Mouse (Mus musculus) midbrain, embryonic 15.5 days (tissue): ENCODE results near the gene Ica1l. TPM values are rescaled to one million over a fixed set of nuclear protein-coding genes. Genes with fewer than 3 reads are reported as not detected.

Experiments
- ATAC-seq: fragments of 200-750 bp; cut with Nextera tagmentation; replicated peaks from 2 replicates; pipeline ENCODE4 v1.8.0; 2017; ENCODE audit warnings: moderate TSS enrichment
- H3K27ac ChIP-seq: fragments of 300-500 bp; sonication (generic); 2 replicates; pipeline ENCODE4 v1.5.1; 2015; ENCODE audit warnings: mild to moderate bottlenecking, inconsistent platforms
- H3K27me3 ChIP-seq: fragments of 300-500 bp; sonication (generic); replicated peaks from 2 replicates; pipeline ENCODE4 v1.6.1; 2015; ENCODE audit warnings: inconsistent platforms
- H3K36me3 ChIP-seq: fragments of 300-500 bp; sonication (generic); replicated peaks from 2 replicates; pipeline ENCODE4 v1.6.1; 2015; ENCODE audit warnings: inconsistent platforms
- H3K4me1 ChIP-seq: fragments of 300-500 bp; sonication (generic); 2 replicates; pipeline ENCODE4 v1.6.1; 2015; ENCODE audit warnings: inconsistent platforms
- H3K4me2 ChIP-seq: fragments of 300-500 bp; sonication (generic); 2 replicates; pipeline ENCODE4 v1.6.1; 2015; ENCODE audit warnings: inconsistent platforms, mild to moderate bottlenecking, moderate library complexity
- H3K4me3 ChIP-seq: fragments of 300-500 bp; sonication (generic); 2 replicates; pipeline ENCODE4 v1.5.1; 2015; ENCODE audit warnings: mild to moderate bottlenecking, inconsistent platforms
- H3K9ac ChIP-seq: fragments of 300-500 bp; sonication (generic); 2 replicates; pipeline ENCODE4 v1.6.1; 2015; ENCODE audit warnings: mild to moderate bottlenecking, inconsistent platforms
- H3K9me3 ChIP-seq: fragments of 300-500 bp; sonication (generic); 2 replicates; pipeline ENCODE4 v1.6.1; 2016; ENCODE audit warnings: inconsistent platforms
- WGBS: fragments of 180-500 bp; shearing (Covaris S2); methylation state at CpG from one replicate; pipeline ENCODE4 v1.1.7; 2015; ENCODE audit warnings: mixed read lengths; 5-methylcytosine and 5-hydroxymethylcytosine counted together
- polyA plus RNA-seq: library from polyadenylated mRNA; unstranded; fragments of >200 nt; fragmentation: Nextera tagmentation; extraction: Ambion mirVana; gene quantifications from 2 replicates; pipeline ENCODE4 v1.2.1, GENCODE M21; 2015

Ica1l gene
- polyA plus RNA-seq, 1 experiment from 2014 or later = 44.6 TPM

DNA sequence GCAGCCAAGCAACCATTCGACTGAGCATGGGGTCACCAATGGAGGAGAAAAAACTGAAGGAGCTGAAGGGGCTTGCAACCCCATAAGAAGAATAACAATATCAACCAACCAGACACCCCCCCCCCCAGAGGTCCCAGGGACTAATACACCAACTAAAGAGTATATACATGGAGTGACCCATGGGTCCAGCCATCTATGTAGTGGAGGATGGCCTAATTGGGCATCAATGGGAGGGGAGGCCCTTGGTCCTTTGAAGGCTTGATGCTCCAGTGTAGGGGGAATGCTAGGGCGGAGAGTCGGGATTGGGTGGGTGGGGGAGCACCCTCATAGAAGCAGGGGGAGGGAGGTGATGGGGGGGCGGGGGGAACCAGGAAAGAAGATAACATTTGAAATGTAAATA lies 95.5 kb downstream of the Ica1l start:
- Histone ChIP-seq H3K9me3 (no peaks in the 10 kb centered on the region), H3K4me2 (no peak overlapping the region), H3K4me3 (no peak overlapping the region), H3K36me3 (no peaks in the 10 kb centered on the region; the same call in 1 of the 2 replicates), H3K9ac (no peak overlapping the region), H3K27me3 (no peaks in the 10 kb centered on the region), H3K27ac (no peak overlapping the region), H3K4me1 (peaks cover 3% of the 10 kb centered on the region; the same call in 1 of the 2 replicates)
- WGBS = 98% methylated on average over 4 of the region's 4 CpGs
- ATAC-seq = 0 out of 2 replicates have a peak, but pooled peaks have one; percentile 52

DNA sequence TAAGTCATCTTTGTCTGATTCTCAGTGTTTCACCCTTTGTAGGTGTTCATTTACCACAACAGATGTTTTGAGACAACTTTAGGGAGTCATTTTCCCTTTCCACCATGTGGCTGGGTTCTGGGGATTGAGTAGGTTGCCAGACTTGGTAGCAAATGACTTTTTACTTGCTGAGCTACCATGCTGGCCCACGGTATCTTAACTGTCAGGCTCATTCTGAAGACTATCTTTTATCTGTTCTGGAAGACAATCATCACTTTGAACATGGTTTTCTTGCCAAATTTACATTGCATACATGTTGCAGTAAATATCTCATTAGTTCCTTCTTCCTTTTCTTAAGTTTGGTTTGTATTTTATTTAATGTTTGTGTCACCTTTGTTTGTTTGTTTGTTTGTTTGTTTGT lies 97.0 kb downstream of the Ica1l start:
- H3K4me1 ChIP-seq = peaks cover 3% of the 10 kb centered on the region; the same call in 1 of the 2 replicates
- H3K4me3 ChIP-seq = no peak overlapping the region
- H3K27me3 ChIP-seq = no peaks in the 10 kb centered on the region
- ATAC-seq = no peak
- WGBS = 87% methylated on average over 1 of the region's 1 CpGs
- no peaks in the 10 kb centered on the region for H3K9me3 ChIP-seq
- H3K4me2 ChIP-seq = no peak overlapping the region
- no peak overlapping the region for H3K27ac ChIP-seq
- no peak overlapping the region for H3K9ac ChIP-seq
- no peaks in the 10 kb centered on the region; the same call in 1 of the 2 replicates for H3K36me3 ChIP-seq

DNA sequence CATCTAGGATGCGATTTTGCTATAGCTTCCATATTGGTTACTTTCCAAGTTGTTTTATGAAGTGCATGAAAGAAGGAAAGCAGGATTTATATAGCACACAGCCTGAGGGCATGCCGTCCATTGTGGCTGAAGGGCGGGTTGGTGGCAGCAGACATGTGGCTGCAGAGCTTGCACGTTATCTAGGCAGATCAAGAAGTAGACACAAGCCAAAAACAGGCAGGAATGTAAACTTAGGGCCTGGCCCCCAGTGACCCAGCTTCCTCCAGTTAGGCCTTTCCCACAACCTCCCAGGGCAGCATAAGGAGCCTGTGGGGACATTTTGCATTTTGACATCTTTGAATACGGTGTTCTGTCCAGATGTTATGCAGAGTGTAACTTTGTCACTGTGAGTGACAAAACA lies 99.2 kb downstream of the Ica1l start:
- Histone ChIP-seq H3K36me3 (no peaks in the 10 kb centered on the region; the same call in 1 of the 2 replicates), H3K4me1 (peaks cover 3% of the 10 kb centered on the region; the same call in 1 of the 2 replicates), H3K4me3 (no peak overlapping the region), H3K27ac (no peak overlapping the region), H3K9me3 (no peaks in the 10 kb centered on the region), H3K4me2 (no peak overlapping the region), H3K27me3 (no peaks in the 10 kb centered on the region), H3K9ac (no peak overlapping the region)
- ATAC-seq = no peak
- 69% methylated on average over 5 of the region's 5 CpGs for WGBS

DNA sequence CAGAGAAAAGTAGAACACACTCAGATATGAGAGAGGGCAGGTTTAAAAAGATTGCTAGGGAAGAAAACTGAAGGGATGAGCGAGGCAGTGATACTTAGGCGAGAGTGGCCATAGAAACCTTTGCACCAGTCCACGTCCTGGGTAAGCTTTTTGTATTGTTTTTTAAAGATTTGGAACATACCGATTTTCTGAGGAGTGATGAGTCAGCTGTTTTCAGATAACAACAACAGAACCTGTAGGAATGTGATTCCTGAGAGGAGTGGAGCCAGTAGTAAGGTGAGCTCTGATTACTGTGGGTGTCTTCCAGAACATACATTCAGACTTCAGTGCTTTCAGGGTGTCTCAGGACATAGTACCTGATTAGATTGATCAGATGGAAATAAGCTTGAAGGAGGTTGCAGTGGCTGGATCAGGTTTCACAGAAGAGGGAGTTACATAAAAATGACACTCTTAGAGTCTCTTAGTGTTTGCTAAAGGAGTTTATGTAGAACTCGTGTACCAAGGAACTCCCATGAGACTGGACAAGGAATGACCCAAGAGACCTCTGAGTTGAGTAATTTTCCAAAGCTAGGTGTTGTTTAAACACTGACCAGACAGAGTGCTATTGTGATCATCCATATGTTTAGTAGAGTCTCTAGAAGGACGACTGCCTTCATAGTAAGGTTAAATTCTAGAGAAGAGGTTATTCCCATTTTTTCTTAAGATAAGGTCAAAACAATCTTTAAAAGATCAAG lies 100.8 kb downstream of the Ica1l start:
- Histone ChIP-seq H3K9ac (no peak overlapping the region), H3K36me3 (no peaks in the 10 kb centered on the region), H3K4me2 (no peak overlapping the region), H3K9me3 (no peaks in the 10 kb centered on the region), H3K27ac (no peak overlapping the region), H3K4me3 (no peak overlapping the region), H3K27me3 (no peaks in the 10 kb centered on the region), H3K4me1 (peaks cover 3% of the 10 kb centered on the region; the same call in 1 of the 2 replicates)
- 85% methylated on average over 6 of the region's 6 CpGs for WGBS
- ATAC-seq = no peak

DNA sequence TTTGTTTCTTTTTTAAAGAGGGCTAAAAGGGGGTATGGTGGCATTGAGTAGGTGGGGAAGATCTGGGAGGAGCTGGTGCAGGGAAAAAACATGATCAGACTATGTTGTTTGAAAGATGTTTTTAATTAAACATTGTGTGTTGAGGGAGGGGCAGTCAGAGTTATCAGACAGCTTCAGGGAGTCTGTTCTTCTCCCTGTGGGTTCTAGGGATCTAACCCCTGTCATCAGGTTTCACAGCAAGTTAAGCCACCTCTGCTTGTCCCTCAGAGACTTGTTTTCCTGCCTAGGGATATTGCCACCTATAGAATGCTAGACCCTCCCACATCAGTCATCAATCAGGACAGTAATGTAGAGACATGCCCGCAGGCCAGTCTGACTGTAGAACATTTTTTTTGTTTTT lies 101.9 kb downstream of the Ica1l start:
- Histone ChIP-seq H3K9ac (no peak overlapping the region), H3K4me1 (peaks cover 3% of the 10 kb centered on the region; the same call in 1 of the 2 replicates), H3K9me3 (no peaks in the 10 kb centered on the region), H3K27ac (no peak overlapping the region), H3K27me3 (no peaks in the 10 kb centered on the region), H3K36me3 (no peaks in the 10 kb centered on the region), H3K4me3 (no peak overlapping the region), H3K4me2 (no peak overlapping the region)
- WGBS = 93% methylated on average over 1 of the region's 1 CpGs
- ATAC-seq = no peak

DNA sequence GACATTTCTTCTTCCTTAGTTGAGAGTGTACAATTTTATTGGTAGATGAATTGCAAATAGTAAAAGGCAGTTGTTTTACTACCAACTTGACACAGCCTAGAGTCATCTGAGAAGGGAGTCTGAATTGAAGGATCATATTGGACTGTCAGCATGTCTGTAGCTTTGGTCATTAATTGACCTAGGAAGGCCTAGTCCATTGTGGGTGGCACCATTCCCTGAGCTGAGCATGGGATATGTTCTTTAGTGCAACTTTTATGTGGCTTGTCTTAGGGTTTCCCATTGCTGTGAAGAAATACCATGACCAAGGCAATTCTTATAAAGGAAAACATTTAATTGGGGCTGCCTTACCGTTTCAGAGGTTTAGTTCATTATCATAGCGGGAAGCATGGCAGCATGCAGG lies 110.0 kb downstream of the Ica1l start:
- WGBS = 77% methylated on average over 2 of the region's 2 CpGs
- H3K27me3 ChIP-seq = no peaks in the 10 kb centered on the region
- H3K4me3 ChIP-seq = no peak overlapping the region
- ATAC-seq = no peak
- H3K9ac ChIP-seq = no peak overlapping the region
- no peak overlapping the region for H3K4me2 ChIP-seq
- H3K4me1 ChIP-seq = no peaks in the 10 kb centered on the region
- H3K9me3 ChIP-seq = no peaks in the 10 kb centered on the region
- no peak overlapping the region for H3K27ac ChIP-seq
- no peaks in the 10 kb centered on the region for H3K36me3 ChIP-seq

Other genes starting within 250 kb of the Ica1l start
- 44.3 and 48.2 TPM in 2 replicates for gene Fam117b, start 130.2 kb downstream of the Ica1l start, polyA plus RNA-seq
- gene Carf, start 55.1 kb upstream of the Ica1l start, polyA plus RNA-seq = 9.8 and 10.0 TPM in 2 replicates
- gene Wdr12, start 55.5 kb upstream of the Ica1l start, polyA plus RNA-seq = 44.7 and 49.2 TPM in 2 replicates
- gene Nbeal1, start 137.4 kb upstream of the Ica1l start, polyA plus RNA-seq = 7.9 and 9.6 TPM in 2 replicates